Mouse (Mus musculus) cortical plate, adult 2 months (tissue): ENCODE results near the gene Nfasc. TPM values are rescaled to one million over a fixed set of nuclear protein-coding genes. Genes with fewer than 3 reads are reported as not detected.

Experiments used
- H3K27ac ChIP-seq: fragments of 200-500 bp; 2 replicates; pipeline ENCODE4 v1.5.1; 2012; ENCODE audit warnings: low read length, control low read depth, inconsistent platforms; ENCODE audit not compliant: insufficient read depth
- H3K4me1 ChIP-seq: fragments of 200-500 bp; 2 replicates; pipeline ENCODE4 v1.6.1; 2011; ENCODE audit warnings: low read length; ENCODE audit not compliant: control insufficient read depth, insufficient read depth
- H3K4me3 ChIP-seq: fragments of 200-500 bp; 2 replicates; pipeline ENCODE4 v1.5.1; 2011; ENCODE audit warnings: mild to moderate bottlenecking, low read length, control low read depth; ENCODE audit not compliant: insufficient read depth
- CTCF ChIP-seq: fragments of 200-500 bp; IDR thresholded peaks from 2 replicates; pipeline ENCODE4 v1.5.1; 2011; ENCODE audit warnings: mild to moderate bottlenecking, control low read depth, low read length; ENCODE audit not compliant: insufficient read depth; ENCODE audit errors: extremely low read depth
- POLR2A ChIP-seq: fragments of 200-500 bp; IDR thresholded peaks from 2 replicates; pipeline ENCODE4 v1.6.1; 2011; ENCODE audit warnings: mild to moderate bottlenecking, low read length, control low read depth; ENCODE audit not compliant: insufficient read depth; ENCODE audit errors: extremely low read depth
- polyA plus RNA-seq: library from polyadenylated mRNA; depleted of rRNA; stranded (reverse); fragments of >200 nt; gene quantifications from 2 replicates; pipeline ENCODE4 v1.2.3, GENCODE M21; 2012

Nfasc gene
- polyA plus RNA-seq, 1 experiment: 109 TPM

GRCm38 (mm10) chr1:132576845-132577244, 164.8 kb downstream of the Nfasc start:
- Histone ChIP-seq H3K4me1 (no peaks in the 10 kb centered on the region), H3K27ac (no peak overlapping the region), H3K4me3 (no peak overlapping the region)
- TF ChIP-seq CTCF (no peak), POLR2A (no peak)

GRCm38 (mm10) chr1:132572851-132573250, 168.7 kb downstream of the Nfasc start:
- no peak overlapping the region for H3K27ac ChIP-seq
- TF ChIP-seq CTCF (no peak), POLR2A (no peak)
- no peak overlapping the region for H3K4me3 ChIP-seq
- peaks cover 4% of the 10 kb centered on the region; the same call in 1 of the 2 replicates for H3K4me1 ChIP-seq

GRCm38 (mm10) chr1:132571613-132572012, 170.0 kb downstream of the Nfasc start:
- no peak overlapping the region for H3K27ac ChIP-seq
- no peak overlapping the region for H3K4me3 ChIP-seq
- H3K4me1 ChIP-seq: peaks cover 10% of the 10 kb centered on the region
- TF ChIP-seq POLR2A (no peak), CTCF (no peak)

- Histone ChIP-seq H3K4me3 (no peak overlapping the region), H3K27ac (no peak overlapping the region), H3K4me1 (peaks cover 12% of the 10 kb centered on the region)
- no peak for TF ChIP-seq CTCF
- TF ChIP-seq POLR2A: no peak
These were observed 170.7 kb downstream of the Nfasc start for GRCm38 (mm10) chr1:132570906-132571305.

- H3K4me3 ChIP-seq: no peak overlapping the region
- no peak for TF ChIP-seq POLR2A
- TF ChIP-seq CTCF: no peak
- H3K27ac ChIP-seq: no peak overlapping the region
- peaks cover 15% of the 10 kb centered on the region for H3K4me1 ChIP-seq
These were observed 171.4 kb downstream of the Nfasc start for GRCm38 (mm10) chr1:132570068-132570780.

GRCm38 (mm10) chr1:132569516-132569915, 172.1 kb downstream of the Nfasc start:
- Histone ChIP-seq H3K27ac (no peak overlapping the region), H3K4me1 (peaks cover 15% of the 10 kb centered on the region), H3K4me3 (no peak overlapping the region)
- no peak for TF ChIP-seq POLR2A
- TF ChIP-seq CTCF: no peak

- no peak overlapping the region for H3K27ac ChIP-seq
- no peak overlapping the region for H3K4me3 ChIP-seq
- TF ChIP-seq POLR2A: no peak
- TF ChIP-seq CTCF: no peak
- peaks cover 15% of the 10 kb centered on the region for H3K4me1 ChIP-seq
These were observed 174.1 kb downstream of the Nfasc start for GRCm38 (mm10) chr1:132567336-132568125.

- H3K27ac ChIP-seq: no peak overlapping the region
- peaks cover 15% of the 10 kb centered on the region for H3K4me1 ChIP-seq
- H3K4me3 ChIP-seq: no peak overlapping the region
- TF ChIP-seq CTCF (no peak), POLR2A (peak; percentile 31; the same call in 1 of the 2 replicates)
These were observed 175.8 kb downstream of the Nfasc start for GRCm38 (mm10) chr1:132565766-132566165.

GRCm38 (mm10) chr1:132564946-132565345, 176.7 kb downstream of the Nfasc start:
- no peak for TF ChIP-seq CTCF
- TF ChIP-seq POLR2A: no peak
- peaks cover 13% of the 10 kb centered on the region for H3K4me1 ChIP-seq
- no peak overlapping the region for H3K27ac ChIP-seq

GRCm38 (mm10) chr1:132562337-132562795, 179.2 kb downstream of the Nfasc start:
- Histone ChIP-seq H3K4me3 (no peak overlapping the region), H3K4me1 (peaks cover 12% of the 10 kb centered on the region), H3K27ac (no peak overlapping the region)
- TF ChIP-seq CTCF (no peak), POLR2A (no peak)

More at GRCm38 (mm10) chr1:132564946-132565345, 176.7 kb downstream of the Nfasc start:
- no peak overlapping the region for H3K4me3 ChIP-seq
